ENCODE assay signal across 18 mouse cellular contexts in the genomic region with DNA sequence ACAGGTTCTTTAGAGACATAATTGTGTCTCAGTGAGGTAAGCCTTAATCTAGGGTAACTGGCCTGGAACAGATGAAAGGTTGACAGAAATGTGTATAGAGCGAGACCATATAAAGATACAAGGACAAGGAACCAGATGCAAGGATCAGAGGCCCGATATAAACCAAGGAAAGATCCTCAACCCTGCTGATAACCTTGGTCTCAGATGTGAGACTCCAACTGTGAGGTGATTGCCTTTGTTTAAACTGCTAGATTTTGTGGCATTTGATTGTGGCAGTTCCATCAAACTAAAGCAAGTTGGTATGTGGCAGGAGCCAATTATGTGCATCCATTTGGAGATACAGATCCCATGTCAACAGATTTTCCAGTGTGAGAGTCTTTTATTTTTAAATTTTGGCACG.
"Had no signal": no experiment of that assay in that cellular context is flagged by ENCODE, and none has a peak within 500 bp of the region (broad histone marks: within the 10 kb centered on the region; RNA-seq: fewer than 3 reads in every experiment).

No protein-coding gene starts in this region.

- H3K9ac ChIP-seq: lung, embryonic 14.5 days; neural tube, embryonic 13.5 days; neural tube, embryonic 15.5 days had no signal

- H3K9me3 ChIP-seq: midbrain, embryonic 10.5 days; neural tube, embryonic 13.5 days; neural tube, embryonic 15.5 days had no signal

- ATAC-seq: midbrain, embryonic 16.5 days had no signal

- H3K36me3 ChIP-seq: midbrain, embryonic 10.5 days; neural tube, embryonic 13.5 days; neural tube, embryonic 15.5 days had no signal

- H3K4me3 ChIP-seq: midbrain, embryonic 10.5 days; myocyte; neural tube, embryonic 13.5 days; neural tube, embryonic 15.5 days had no signal

- H3K27ac ChIP-seq: midbrain, embryonic 10.5 days; neural tube, embryonic 13.5 days; neural tube, embryonic 15.5 days had no signal

- DNase-seq: lung, adult 18-20 months; lung, embryonic 14.5 days; lung, postnatal 10 days; lung, postnatal 4 days; midbrain, embryonic 14.5 days; retina, postnatal 1 day; right cerebral cortex, adult 18-20 months; right cerebral cortex, postnatal 25 days; right cerebral cortex, postnatal 4 days; spleen, adult 18-20 months; thymus, adult 18-20 months; thymus, postnatal 14 days; thymus, postnatal 36 days had no signal

- H3K4me2 ChIP-seq: lung, embryonic 14.5 days; neural tube, embryonic 13.5 days; neural tube, embryonic 15.5 days had no signal
